Mouse (Mus musculus) intestine, embryonic 14.5 days (tissue): ENCODE results near the gene Tas1r2. TPM values are rescaled to one million over a fixed set of nuclear protein-coding genes. Genes with fewer than 3 reads are reported as not detected.

Experiments
- ATAC-seq: fragments of 200-750 bp; cut with Nextera tagmentation; replicated peaks from 2 replicates; pipeline ENCODE4 v1.8.0; 2017; ENCODE audit warnings: low read depth, moderate number of reproducible peaks, moderate TSS enrichment, moderate library complexity; ENCODE audit not compliant: low FRiP score, low TSS enrichment
- DNase-seq: peaks from one replicate; pipeline ENCODE4 v3.0.0-alpha.2; 2018; ENCODE audit warnings: low spot score
- H3K27ac ChIP-seq: fragments of 300-500 bp; sonication (generic); 2 replicates; pipeline ENCODE4 v1.5.1; 2014; ENCODE audit warnings: low read depth, mild to moderate bottlenecking, control low read depth
- H3K27me3 ChIP-seq: fragments of 300-500 bp; sonication (generic); replicated peaks from 2 replicates; pipeline ENCODE4 v1.6.1; 2014; ENCODE audit warnings: low read length, control low read depth; ENCODE audit not compliant: control insufficient read depth, insufficient read depth
- H3K36me3 ChIP-seq: fragments of 300-500 bp; sonication (generic); 2 replicates; pipeline ENCODE4 v1.6.1; 2014; ENCODE audit warnings: low read length, control low read depth; ENCODE audit not compliant: control insufficient read depth, insufficient read depth
- H3K4me1 ChIP-seq: fragments of 300-500 bp; sonication (generic); replicated peaks from 2 replicates; pipeline ENCODE4 v1.6.1; 2014; ENCODE audit warnings: low read length, control low read depth, mixed read lengths; ENCODE audit not compliant: control insufficient read depth, insufficient read depth
- H3K4me2 ChIP-seq: fragments of 300-500 bp; sonication (generic); 2 replicates; pipeline ENCODE4 v1.6.1; 2014; ENCODE audit warnings: low read length
- H3K4me3 ChIP-seq: fragments of 300-500 bp; sonication (generic); 2 replicates; pipeline ENCODE4 v1.5.1; 2014; ENCODE audit warnings: low read depth, low read length, control low read depth, mixed read lengths
- H3K9ac ChIP-seq: fragments of 300-500 bp; sonication (generic); 2 replicates; pipeline ENCODE4 v1.6.1; 2014; ENCODE audit warnings: mild to moderate bottlenecking, low read length
- H3K9me3 ChIP-seq: fragments of 300-500 bp; sonication (generic); 2 replicates; pipeline ENCODE4 v1.6.1; 2016; ENCODE audit warnings: low read length, control low read depth; ENCODE audit not compliant: control insufficient read depth
- WGBS: fragments of 180-500 bp; shearing (Covaris S2); extraction: QIAGEN DNeasy Blood & Tissue Kit; methylation state at CpG from one replicate; pipeline ENCODE4 v1.1.7; 2014; 5-methylcytosine and 5-hydroxymethylcytosine counted together
- polyA plus RNA-seq: library from polyadenylated mRNA; unstranded; fragments of >200 nt; fragmentation: Nextera tagmentation; extraction: Ambion mirVana; gene quantifications from 2 replicates; pipeline ENCODE4 v1.2.1, GENCODE M21; 2014

The Tas1r2 gene
- polyA plus RNA-seq, 1 experiment from 2014 or later, result not detected

GRCm38 (mm10) chr4:139640775-139641174, 12.6 kb upstream of the Tas1r2 start:
- H3K27me3 ChIP-seq, result peaks cover 25% of the 10 kb centered on the region
- DNase-seq, result no peak
- H3K4me1 ChIP-seq, result peaks cover 11% of the 10 kb centered on the region; the same call in 1 of the 2 replicates
- no peak overlapping the region for H3K9ac ChIP-seq
- ATAC-seq, result no peak
- H3K4me2 ChIP-seq, result no peak overlapping the region
- H3K9me3 ChIP-seq, result no peaks in the 10 kb centered on the region
- H3K36me3 ChIP-seq, result no peaks in the 10 kb centered on the region
- 60% methylated on average over 6 of the region's 6 CpGs for WGBS
- H3K27ac ChIP-seq, result no peak overlapping the region
- no peak overlapping the region for H3K4me3 ChIP-seq

- peaks cover 11% of the 10 kb centered on the region; the same call in 1 of the 2 replicates for H3K4me1 ChIP-seq
- no peaks in the 10 kb centered on the region for H3K9me3 ChIP-seq
- no peak overlapping the region for H3K27ac ChIP-seq
- 3% methylated on average over 29 of the region's 30 CpGs for WGBS
- H3K27me3 ChIP-seq, result peaks cover 25% of the 10 kb centered on the region
- H3K4me3 ChIP-seq, result peak overlapping the region; percentile 8; the same call in 1 of the 2 replicates
- H3K9ac ChIP-seq, result no peak overlapping the region
- ATAC-seq (no peak; the same call in 1 of the 2 replicates), DNase-seq (peak; percentile 59)
- H3K4me2 ChIP-seq, result peak overlapping the region; percentile 46
- no peaks in the 10 kb centered on the region for H3K36me3 ChIP-seq
These were observed 11.4 kb upstream of the Tas1r2 start for GRCm38 (mm10) chr4:139641829-139642425.

- no peak; the same call in 1 of the 2 replicates for ATAC-seq
- H3K27ac ChIP-seq, result no peak overlapping the region
These were observed 9.4 kb upstream of the Tas1r2 start for GRCm38 (mm10) chr4:139643972-139644371.

GRCm38 (mm10) chr4:139646916-139647315, 6.4 kb upstream of the Tas1r2 start:
- no peaks in the 10 kb centered on the region for H3K9me3 ChIP-seq
- H3K27me3 ChIP-seq, result peaks cover 12% of the 10 kb centered on the region
- no peak for ATAC-seq
- 83% methylated on average over 7 of the region's 7 CpGs for WGBS
- peaks cover 3% of the 10 kb centered on the region; the same call in 1 of the 2 replicates for H3K4me1 ChIP-seq
- no peak overlapping the region for H3K4me3 ChIP-seq
- no peak overlapping the region for H3K9ac ChIP-seq
- no peak overlapping the region for H3K27ac ChIP-seq
- DNase-seq, result no peak
- peaks cover 10% of the 10 kb centered on the region for H3K36me3 ChIP-seq
- H3K4me2 ChIP-seq, result no peak overlapping the region

More at GRCm38 (mm10) chr4:139643972-139644371, 9.4 kb upstream of the Tas1r2 start:
- Histone ChIP-seq H3K4me1 (peaks cover 11% of the 10 kb centered on the region; the same call in 1 of the 2 replicates), H3K4me3 (no peak overlapping the region), H3K36me3 (peaks cover 10% of the 10 kb centered on the region), H3K4me2 (no peak overlapping the region), H3K27me3 (peaks cover 25% of the 10 kb centered on the region), H3K9ac (no peak overlapping the region), H3K9me3 (no peaks in the 10 kb centered on the region)
- WGBS, result 14% methylated on average over 9 of the region's 9 CpGs
- peak; percentile 95 for DNase-seq

- peak; percentile 84 for ATAC-seq
These were observed 3.1 kb upstream of the Tas1r2 start for GRCm38 (mm10) chr4:139650086-139650743.

GRCm38 (mm10) chr4:139650907-139651306, 2.4 kb upstream of the Tas1r2 start:
- ATAC-seq (no peak), DNase-seq (no peak)
- Histone ChIP-seq H3K27ac (peak overlapping the region; percentile 20; the same call in 1 of the 2 replicates), H3K27me3 (no peaks in the 10 kb centered on the region), H3K4me2 (no peak overlapping the region), H3K9ac (no peak overlapping the region), H3K36me3 (peaks cover 10% of the 10 kb centered on the region), H3K4me1 (no peaks in the 10 kb centered on the region), H3K4me3 (no peak overlapping the region), H3K9me3 (no peaks in the 10 kb centered on the region)
- 68% methylated on average over 11 of the region's 11 CpGs for WGBS

More at GRCm38 (mm10) chr4:139650086-139650743, 3.1 kb upstream of the Tas1r2 start:
- no peak overlapping the region for H3K4me2 ChIP-seq
- no peak overlapping the region for H3K4me3 ChIP-seq
- no peak overlapping the region for H3K9ac ChIP-seq
- no peaks in the 10 kb centered on the region for H3K9me3 ChIP-seq
- no peaks in the 10 kb centered on the region for H3K4me1 ChIP-seq
- DNase-seq, result no peak
- 69% methylated on average over 15 of the region's 15 CpGs for WGBS
- H3K27me3 ChIP-seq, result no peaks in the 10 kb centered on the region
- H3K27ac ChIP-seq, result 0 out of 2 replicates have a peak overlapping the region, but pooled peaks have one; percentile 20
- H3K36me3 ChIP-seq, result peaks cover 10% of the 10 kb centered on the region

- Histone ChIP-seq H3K36me3 (no peaks in the 10 kb centered on the region), H3K4me1 (no peaks in the 10 kb centered on the region), H3K9me3 (no peaks in the 10 kb centered on the region), H3K4me3 (no peak overlapping the region), H3K27ac (no peak overlapping the region), H3K9ac (no peak overlapping the region), H3K27me3 (no peaks in the 10 kb centered on the region), H3K4me2 (no peak overlapping the region)
- no peak for ATAC-seq
- 90% methylated on average over 14 of the region's 14 CpGs for WGBS
- DNase-seq, result no peak
These were observed 8.6 kb downstream of the Tas1r2 start for GRCm38 (mm10) chr4:139661897-139662296.

- Histone ChIP-seq H3K27me3 (no peaks in the 10 kb centered on the region), H3K4me2 (no peak overlapping the region), H3K4me1 (no peaks in the 10 kb centered on the region), H3K27ac (no peak overlapping the region), H3K9ac (no peak overlapping the region), H3K4me3 (no peak overlapping the region), H3K9me3 (no peaks in the 10 kb centered on the region), H3K36me3 (no peaks in the 10 kb centered on the region)
- DNase-seq, result no peak
- ATAC-seq, result no peak
- 65% methylated on average over 6 of the region's 6 CpGs for WGBS
These were observed 14.3 kb downstream of the Tas1r2 start for GRCm38 (mm10) chr4:139667632-139668031.
